Mouse (Mus musculus): ENCODE results near the gene Fam166b.

GRCm38 (mm10) chr4:43414761-43415160 is 14.2 kb downstream of the Fam166b start:
- TF ChIP-seq CTCF (IDR thresholded peaks at IDR 0.05; ENCODE audit: control insufficient read depth, insufficient read depth, low read length) (no peak), POLR2A (IDR thresholded peaks at IDR 0.05; ENCODE audit: borderline replicate concordance, control insufficient read depth, low read depth, low read length) (no peak)

All from bone marrow, adult 2 months (tissue).